In the genomic region with DNA sequence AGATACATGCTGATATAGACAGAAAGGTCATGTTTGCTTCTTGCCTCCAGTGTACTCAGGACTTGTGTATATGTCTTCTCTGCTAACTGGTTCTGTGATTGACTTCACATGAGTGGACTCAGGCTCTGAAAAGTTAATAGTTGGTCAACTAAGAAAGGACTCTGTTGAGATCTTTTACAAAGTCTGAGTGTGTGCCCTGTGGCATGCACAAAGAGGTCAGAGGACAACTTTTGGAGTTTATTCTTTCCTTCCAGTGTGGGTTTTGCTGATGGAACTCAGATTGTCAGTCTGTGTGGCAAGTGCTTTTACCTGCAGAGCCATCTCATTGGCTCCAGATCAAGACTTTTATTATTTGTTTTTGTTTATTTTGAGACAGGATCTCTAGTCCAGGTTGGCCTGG, we compare ENCODE assay signal across 23 mouse cellular contexts. TPM values are rescaled to one million over a fixed set of nuclear protein-coding genes. Genes with fewer than 3 reads are reported as not detected.
A peak's percentile ranks its signal among the peaks of the same experiment; 100 is the strongest.
DNase-seq lines count a peak whose midpoint lies in the region; ATAC-seq and TF ChIP-seq lines count a peak whose summit lies in the region.
"Had no signal": no experiment of that assay in that cellular context is flagged by ENCODE, and none has a peak within 500 bp of the region (broad histone marks: within the 10 kb centered on the region; RNA-seq: fewer than 3 reads in every experiment).

No protein-coding gene starts in this region.

- no peak overlapping the region for H3K27ac ChIP-seq in kidney, embryonic 14.5 days (ENCODE audit: low read depth, low read length)
- H3K27ac ChIP-seq in kidney, embryonic 15.5 days = no peak overlapping the region
- H3K27ac ChIP-seq in layer of hippocampus, adult 2 months = peak overlapping the region; percentile 1; the same call in 1 of the 2 replicates
- H3K27ac ChIP-seq: forebrain, embryonic 10.5 days; forebrain, embryonic 13.5 days; heart, adult 2 months; heart, embryonic 10.5 days; heart, embryonic 13.5 days had no signal

- peaks cover 38% of the 10 kb centered on the region for H3K36me3 ChIP-seq in kidney, embryonic 14.5 days (ENCODE audit: control insufficient read depth, insufficient read depth, low read length)
- H3K36me3 ChIP-seq in kidney, embryonic 15.5 days = peaks cover 73% of the 10 kb centered on the region

- no peak overlapping the region for H3K4me3 ChIP-seq in kidney, embryonic 14.5 days (ENCODE audit: low read length)
- no peak overlapping the region for H3K4me3 ChIP-seq in kidney, embryonic 15.5 days (replicated peaks)
- H3K4me3 ChIP-seq in layer of hippocampus, adult 2 months = no peak overlapping the region
- H3K4me3 ChIP-seq: forebrain, embryonic 10.5 days; forebrain, embryonic 13.5 days; heart, adult 2 months; heart, embryonic 10.5 days; heart, embryonic 13.5 days had no signal

- ATAC-seq in kidney, embryonic 14.5 days (ENCODE audit: low FRiP score, low TSS enrichment) = no peak
- no peak for ATAC-seq in kidney, embryonic 15.5 days (replicated peaks; ENCODE audit: low FRiP score)
- ATAC-seq: activated CD4-positive, CD25-positive, alpha-beta regulatory T cell, adult 4 months; forebrain, embryonic 13.5 days; forebrain, embryonic 16.5 days had no signal

- H3K4me1 ChIP-seq in kidney, embryonic 14.5 days (ENCODE audit: control insufficient read depth, insufficient read depth, low read length) = no peaks in the 10 kb centered on the region
- H3K4me1 ChIP-seq in kidney, embryonic 15.5 days = no peaks in the 10 kb centered on the region
- H3K4me1 ChIP-seq: forebrain, embryonic 10.5 days; forebrain, embryonic 13.5 days; heart, embryonic 10.5 days; heart, embryonic 13.5 days had no signal

- no peak overlapping the region for H3K4me2 ChIP-seq in kidney, embryonic 14.5 days (replicated peaks; ENCODE audit: low read depth, low read length)
- no peak overlapping the region for H3K4me2 ChIP-seq in kidney, embryonic 15.5 days
- H3K4me2 ChIP-seq: forebrain, embryonic 13.5 days; heart, embryonic 13.5 days had no signal

- no peaks in the 10 kb centered on the region for H3K9me3 ChIP-seq in kidney, embryonic 14.5 days (ENCODE audit: control insufficient read depth, low read length)
- no peaks in the 10 kb centered on the region for H3K9me3 ChIP-seq in kidney, embryonic 15.5 days (replicated peaks)
- H3K9me3 ChIP-seq: forebrain, embryonic 10.5 days; forebrain, embryonic 13.5 days; heart, embryonic 10.5 days; heart, embryonic 13.5 days had no signal

- DNase-seq in kidney, adult 11 months = peak; percentile 38
- DNase-seq in kidney, adult 8-10 months = peak; percentile 47 to 51
- no peak for DNase-seq in layer of hippocampus, adult 2 months (ENCODE audit: low spot score in 2 of 2)
- no peak for DNase-seq in layer of hippocampus, adult 11-12 months (ENCODE audit: low spot score)
- peak; percentile 29 to 48 for DNase-seq in kidney, postnatal 36 days
- DNase-seq: adrenal gland, adult 8-10 months; adrenal gland, postnatal 25 days; cerebellum, adult 18-20 months; cerebellum, adult 9-10 months; cerebellum, postnatal 14 days; gastrocnemius, postnatal 10 days; gastrocnemius, postnatal 36 days; heart, adult 2 months; heart, postnatal 14 days; heart, postnatal 4 days had no signal

- H3K9ac ChIP-seq in kidney, embryonic 14.5 days (ENCODE audit: low read depth, low read length) = no peak overlapping the region
- H3K9ac ChIP-seq in kidney, embryonic 15.5 days = no peak overlapping the region
- H3K9ac ChIP-seq: forebrain, embryonic 13.5 days; heart, embryonic 13.5 days had no signal

- no peak for TF ChIP-seq CTCF in layer of hippocampus, adult 2 months (conservative IDR thresholded peaks at IDR 0.05)

- H3K27me3 ChIP-seq in kidney, embryonic 14.5 days (ENCODE audit: control insufficient read depth, insufficient read depth, low read length) = no peaks in the 10 kb centered on the region
- H3K27me3 ChIP-seq in kidney, embryonic 15.5 days = no peaks in the 10 kb centered on the region
- H3K27me3 ChIP-seq: forebrain, embryonic 13.5 days; heart, embryonic 13.5 days had no signal

RNA-seq across cellular contexts. Expression of gene Phf20, which starts 54.5 kb away (rescaled TPM):
- 68.8 and 71.7 TPM in 2 replicates for polyA plus RNA-seq in kidney, embryonic 14.5 days (2014; fragmentation: Nextera tagmentation; extraction: Ambion mirVana)
- 78.4 and 79.3 TPM in 2 replicates for polyA plus RNA-seq in kidney, embryonic 15.5 days (2015; fragmentation: Nextera tagmentation; extraction: Ambion mirVana)
- 100 to 1,000 TPM; 106 to 116 TPM for total RNA-seq in layer of hippocampus, adult 2 months (2021)

Comparison
In these comparisons a context has a peak if more than half of its experiments do, and no peak if none do; other contexts are left out.
1. DNase-seq: peak in kidney, adult 11 months (single experiment), kidney, adult 8-10 months (2 of 2) and kidney, postnatal 36 days (2 of 2); none in layer of hippocampus, adult 2 months (0 of 2) and layer of hippocampus, adult 11-12 months (single experiment).